Mouse (Mus musculus): ENCODE results near the gene Kif1b. TPM values are rescaled to one million over a fixed set of nuclear protein-coding genes. Genes with fewer than 3 reads are reported as not detected.

Gene Kif1b
- polyA plus RNA-seq (2012; rRNA removed) = 19.9 and 22.2 TPM in 2 replicates

GRCm38 (mm10) chr4:149307596-149308490, at the start of gene Kif1b:
Gene Kif1b (minus strand): TSS chr4:149307693.

GRCm38 (mm10) chr4:149166215-149166946, 141.1 kb downstream of the Kif1b start, which contains the start of gene Pgd:
Gene Pgd (minus strand): TSS chr4:149166771.

GRCm38 (mm10) chr4:149136982-149137770, 170.3 kb downstream of the Kif1b start, which contains the start of gene Cenps:
Gene Cenps (minus strand): TSS chr4:149137629.

GRCm38 (mm10) chr4:149126663-149127062, 180.8 kb downstream of the Kif1b start, which contains the start of gene Cort:
Gene Cort (minus strand): TSS chr4:149126763.

Other genes starting within 250 kb of the Kif1b start
- gene Pex14, start 207.8 kb downstream of the Kif1b start, polyA plus RNA-seq (2012; rRNA removed) = 45.8 and 46.9 TPM in 2 replicates
- gene Dffa, start 203.5 kb downstream of the Kif1b start, polyA plus RNA-seq (2012; rRNA removed) = 17.6 and 17.9 TPM in 2 replicates
- not detected in 2 replicates for gene Cort, start 180.9 kb downstream of the Kif1b start, polyA plus RNA-seq (2012; rRNA removed)
- gene Cenps, start 170.1 kb downstream of the Kif1b start, polyA plus RNA-seq (2012; rRNA removed) = 0.87 and 3.3 TPM in 2 replicates
- gene Pgd, start 140.9 kb downstream of the Kif1b start, polyA plus RNA-seq (2012; rRNA removed) = 173 and 209 TPM in 2 replicates
- gene Ube4b, start 119.1 kb upstream of the Kif1b start, polyA plus RNA-seq (2012; rRNA removed) = 48.1 and 56.0 TPM in 2 replicates
- gene Rbp7, start 147.3 kb upstream of the Kif1b start, polyA plus RNA-seq (2012; rRNA removed) = 0.66 and 1.6 TPM in 2 replicates
- not detected in 2 replicates for gene Tmem274, start 169.7 kb upstream of the Kif1b start, polyA plus RNA-seq (2012; rRNA removed)
- gene Nmnat1, start 177.5 kb upstream of the Kif1b start, polyA plus RNA-seq (2012; rRNA removed) = 8.3 and 9.8 TPM in 2 replicates
- gene Lzic, start 177.5 kb upstream of the Kif1b start, polyA plus RNA-seq (2012; rRNA removed) = 11.1 and 12.1 TPM in 2 replicates
- gene Ctnnbip1, start 210.5 kb upstream of the Kif1b start, polyA plus RNA-seq (2012; rRNA removed) = 23.1 and 27.2 TPM in 2 replicates